Mouse (Mus musculus) right cerebral cortex, postnatal 14 days (tissue): Measurements from ENCODE around the gene Btg3.
A peak's percentile ranks its signal among the peaks of the same experiment; 100 is the strongest.
"Not testable (repeated sequence)": the region's sequence is repeated elsewhere in the genome, so short reads cannot be mapped to it uniquely, and the experiment has no call there.

Experiments
- DNase-seq: peaks from one replicate; pipeline ENCODE4 v3.0.0; 2022

The Btg3 gene

GRCm38 (mm10) chr16:78376745-78377570 lies at the start of gene Btg3:
Btg3 (minus strand) TSS chr16:78377192.
- peak; percentile 86 for DNase-seq

- no peak for DNase-seq
Observed at GRCm38 (mm10) chr16:78417733-78418132, 40.7 kb upstream of the Btg3 start.

GRCm38 (mm10) chr16:78416500-78416899 lies 39.5 kb upstream of the Btg3 start:
- DNase-seq = no peak

- DNase-seq = no peak
Observed at GRCm38 (mm10) chr16:78409991-78410390, 33.0 kb upstream of the Btg3 start.

- no peak for DNase-seq
Observed at GRCm38 (mm10) chr16:78407855-78408254, 30.9 kb upstream of the Btg3 start.

GRCm38 (mm10) chr16:78406657-78407056 lies 29.7 kb upstream of the Btg3 start:
- no peak for DNase-seq

GRCm38 (mm10) chr16:78402316-78402715 lies 25.3 kb upstream of the Btg3 start:
- DNase-seq = no peak

- DNase-seq = no peak
Observed at GRCm38 (mm10) chr16:78399423-78399822, 22.4 kb upstream of the Btg3 start.

- no peak for DNase-seq
Observed at GRCm38 (mm10) chr16:78398734-78399133, 21.7 kb upstream of the Btg3 start.

GRCm38 (mm10) chr16:78391354-78391753 lies 14.4 kb upstream of the Btg3 start:
- DNase-seq = no peak

- no peak for DNase-seq
Observed at GRCm38 (mm10) chr16:78389986-78390385, 13.0 kb upstream of the Btg3 start.

GRCm38 (mm10) chr16:78389122-78389521 lies 12.1 kb upstream of the Btg3 start:
- DNase-seq = no peak

GRCm38 (mm10) chr16:78378493-78378892 lies 1.5 kb upstream of the Btg3 start:
- no peak for DNase-seq

- DNase-seq = peak; percentile 36
Observed at GRCm38 (mm10) chr16:78375821-78376691, 936 bp downstream of the Btg3 start.

GRCm38 (mm10) chr16:78375222-78375621 lies 1.8 kb downstream of the Btg3 start:
- peak; percentile 7 for DNase-seq

GRCm38 (mm10) chr16:78373743-78374142 lies 3.2 kb downstream of the Btg3 start:
- DNase-seq = no peak

GRCm38 (mm10) chr16:78372786-78373185 lies 4.2 kb downstream of the Btg3 start:
- no peak for DNase-seq

- DNase-seq = no peak
Observed at GRCm38 (mm10) chr16:78371491-78372046, 5.4 kb downstream of the Btg3 start.

GRCm38 (mm10) chr16:78364554-78364953 lies 12.4 kb downstream of the Btg3 start:
- DNase-seq = not testable (repeated sequence)

GRCm38 (mm10) chr16:78361466-78361865 lies 15.5 kb downstream of the Btg3 start:
- DNase-seq = no peak

- no peak for DNase-seq
Observed at GRCm38 (mm10) chr16:78357757-78358156, 19.2 kb downstream of the Btg3 start.

- no peak for DNase-seq
Observed at GRCm38 (mm10) chr16:78347328-78347926, 29.6 kb downstream of the Btg3 start.
